Mouse (Mus musculus) spleen, adult 2 months (tissue): Measurements from ENCODE around the gene Jade1. TPM values are rescaled to one million over a fixed set of nuclear protein-coding genes. Genes with fewer than 3 reads are reported as not detected.
A peak's percentile ranks its signal among the peaks of the same experiment; 100 is the strongest.

Experiments
- DNase-seq, 2 experiments: peaks; one replicate each; pipeline versions ENCODE4 v3.0.0 to v3.0.0-alpha.2; 2012 to 2021; ENCODE audit warnings: low spot score in 2 of 2, low read depth in 1 of 2
- H3K27ac ChIP-seq: fragments of 200-500 bp; 2 replicates; pipeline ENCODE4 v1.5.1; 2012; ENCODE audit warnings: low read length, inconsistent platforms; ENCODE audit not compliant: insufficient read depth
- H3K27me3 ChIP-seq: fragments of 200-500 bp; 2 replicates; pipeline ENCODE4 v1.6.1; 2012; ENCODE audit warnings: mild to moderate bottlenecking, moderate library complexity, low read length, inconsistent platforms; ENCODE audit not compliant: control insufficient read depth, insufficient read depth
- H3K36me3 ChIP-seq: fragments of 200-500 bp; 2 replicates; pipeline ENCODE4 v1.6.1; 2012; ENCODE audit warnings: mild to moderate bottlenecking, low read length, inconsistent platforms; ENCODE audit not compliant: control insufficient read depth, insufficient read depth
- H3K4me1 ChIP-seq: fragments of 200-500 bp; 2 replicates; pipeline ENCODE4 v1.6.1; 2011; ENCODE audit warnings: inconsistent platforms; ENCODE audit not compliant: control insufficient read depth, insufficient read depth, insufficient read length
- H3K4me3 ChIP-seq: fragments of 200-500 bp; 2 replicates; pipeline ENCODE4 v1.5.1; 2011; ENCODE audit warnings: mild to moderate bottlenecking, inconsistent platforms; ENCODE audit not compliant: insufficient read depth, insufficient read length; ENCODE audit errors: extremely low read depth
- CTCF ChIP-seq: fragments of 200-500 bp; IDR thresholded peaks from 2 replicates; pipeline ENCODE4 v1.5.1; 2011; ENCODE audit warnings: mild to moderate bottlenecking, inconsistent platforms; ENCODE audit not compliant: insufficient read depth, insufficient read length, insufficient replicate concordance; ENCODE audit errors: extremely low read depth
- POLR2A ChIP-seq: fragments of 200-500 bp; IDR thresholded peaks from 2 replicates; pipeline ENCODE4 v1.6.1; 2011; ENCODE audit warnings: low read depth, low read length, inconsistent platforms
- WGBS: fragments of 180-500 bp; shearing (Covaris S2); methylation state at CpG from one replicate; pipeline ENCODE4 v1.1.7; 2018; 5-methylcytosine and 5-hydroxymethylcytosine counted together
- polyA plus RNA-seq: library from polyadenylated mRNA; depleted of rRNA; stranded (reverse); fragments of >200 nt; gene quantifications from 2 replicates; pipeline ENCODE4 v1.2.3, GENCODE M21; 2012

Jade1 gene
- polyA plus RNA-seq, 1 experiment, result 11.3 TPM

GRCm38 (mm10) chr3:41530156-41530555 lies 25.4 kb upstream of the Jade1 start:
- Histone ChIP-seq H3K27ac (no peak overlapping the region), H3K4me1 (no peaks in the 10 kb centered on the region), H3K27me3 (no peaks in the 10 kb centered on the region), H3K36me3 (no peaks in the 10 kb centered on the region), H3K4me3 (no peak overlapping the region)
- WGBS, result 86% methylated on average over 3 of the region's 3 CpGs
- TF ChIP-seq CTCF, result no peak
- TF ChIP-seq POLR2A, result no peak
- DNase-seq, result no peak

- Histone ChIP-seq H3K4me1 (no peaks in the 10 kb centered on the region), H3K4me3 (no peak overlapping the region), H3K27me3 (no peaks in the 10 kb centered on the region), H3K36me3 (no peaks in the 10 kb centered on the region), H3K27ac (no peak overlapping the region)
- 57% methylated on average over 8 of the region's 8 CpGs for WGBS
- no peak for TF ChIP-seq POLR2A
- TF ChIP-seq CTCF, result no peak
- DNase-seq, result no peak
Observed at GRCm38 (mm10) chr3:41531541-41531940, 24.0 kb upstream of the Jade1 start.

DNA sequence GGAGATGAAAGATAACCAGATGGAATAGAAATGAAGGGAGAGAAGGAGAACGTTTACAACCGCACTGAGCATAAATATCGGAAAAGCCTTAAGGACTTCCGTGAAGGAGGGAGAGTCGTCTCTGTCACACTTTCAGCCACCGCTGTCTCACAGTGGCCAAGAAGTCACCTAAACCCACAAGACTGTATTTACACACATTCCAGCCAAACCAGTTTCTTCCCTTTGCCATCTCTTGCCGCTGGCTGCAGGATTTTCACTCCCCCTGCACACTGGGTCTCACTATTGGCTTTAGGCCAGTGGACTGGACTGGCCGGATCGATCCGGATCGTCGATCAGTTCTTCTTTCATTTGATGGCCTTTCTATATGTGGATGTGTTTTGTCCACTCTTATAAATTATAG lies 23.4 kb upstream of the Jade1 start:
- DNase-seq, result no peak
- no peak overlapping the region for H3K27ac ChIP-seq
- TF ChIP-seq POLR2A (no peak), CTCF (no peak)
- no peaks in the 10 kb centered on the region for H3K36me3 ChIP-seq
- WGBS, result 93% methylated on average over 12 of the region's 12 CpGs
- H3K4me1 ChIP-seq, result no peaks in the 10 kb centered on the region
- H3K27me3 ChIP-seq, result no peaks in the 10 kb centered on the region
- H3K4me3 ChIP-seq, result no peak overlapping the region

DNA sequence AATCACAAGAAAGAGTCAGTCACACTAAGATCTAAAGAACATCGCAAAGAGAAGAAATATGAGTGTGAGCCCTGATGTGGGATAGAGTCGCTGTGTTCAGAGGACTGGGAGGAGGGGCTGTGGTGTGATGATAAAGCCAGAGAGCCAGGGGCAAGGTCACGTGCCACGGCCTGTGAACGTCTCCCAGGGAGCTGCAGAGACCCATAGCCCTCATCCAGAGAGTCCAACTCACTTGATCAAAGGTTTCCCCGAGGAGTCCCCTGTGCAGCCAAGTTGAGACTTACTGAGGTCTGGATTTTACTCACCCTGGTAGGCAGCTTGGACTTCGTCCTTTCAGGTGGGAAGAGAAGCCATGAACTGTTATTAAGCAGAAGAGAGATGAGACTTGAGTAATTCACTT lies 21.9 kb upstream of the Jade1 start:
- Histone ChIP-seq H3K36me3 (no peaks in the 10 kb centered on the region), H3K27me3 (no peaks in the 10 kb centered on the region), H3K27ac (no peak overlapping the region), H3K4me3 (no peak overlapping the region), H3K4me1 (no peaks in the 10 kb centered on the region)
- WGBS, result 77% methylated on average over 7 of the region's 7 CpGs
- DNase-seq, result no peak
- TF ChIP-seq CTCF (no peak), POLR2A (no peak)

DNA sequence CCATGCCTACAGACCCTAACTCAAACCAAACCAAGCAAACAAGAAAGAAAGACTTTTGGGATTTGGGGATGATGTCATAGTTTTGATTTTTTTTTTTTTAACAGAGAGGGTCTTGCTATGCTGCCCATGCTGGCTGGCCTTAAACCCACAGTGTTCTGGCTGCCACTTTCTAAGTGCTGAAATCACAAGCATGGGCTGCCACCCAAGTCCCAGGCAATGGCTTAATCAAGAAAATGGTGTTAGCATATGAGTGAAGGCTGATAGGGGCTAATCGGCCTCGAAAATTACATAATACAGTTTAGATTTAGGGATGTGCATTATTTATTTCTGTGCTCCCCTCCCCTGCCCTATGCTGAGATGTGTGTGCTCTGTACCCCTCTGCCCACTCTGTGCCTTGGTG lies 17.6 kb upstream of the Jade1 start:
- Histone ChIP-seq H3K27ac (no peak overlapping the region), H3K27me3 (no peaks in the 10 kb centered on the region), H3K36me3 (no peaks in the 10 kb centered on the region), H3K4me3 (no peak overlapping the region), H3K4me1 (no peaks in the 10 kb centered on the region)
- TF ChIP-seq CTCF, result no peak
- no peak for TF ChIP-seq POLR2A
- WGBS, result 81% methylated on average over 2 of the region's 2 CpGs
- no peak for DNase-seq

DNA sequence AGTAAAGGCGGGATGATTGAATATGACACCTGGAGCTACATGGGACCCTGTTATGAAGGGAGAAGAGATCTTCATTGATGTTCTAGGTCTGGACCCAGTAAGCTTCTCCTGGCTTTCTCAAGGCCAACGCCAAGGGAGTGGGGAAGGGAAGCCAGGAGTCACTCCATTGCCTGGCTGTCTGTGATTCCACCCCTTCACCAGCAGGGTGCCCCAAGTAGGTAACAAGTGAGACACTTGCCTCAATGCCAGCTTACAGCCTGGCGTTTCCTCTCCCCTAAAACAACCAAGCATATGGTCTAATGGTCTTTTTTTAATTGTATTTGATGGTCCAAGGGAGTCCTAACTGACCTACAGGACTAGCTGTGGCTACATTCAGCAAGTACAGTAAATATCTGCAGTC lies 14.2 kb upstream of the Jade1 start:
- WGBS, result 74% methylated on average over 3 of the region's 3 CpGs
- H3K4me1 ChIP-seq, result no peaks in the 10 kb centered on the region
- H3K4me3 ChIP-seq, result no peak overlapping the region
- no peaks in the 10 kb centered on the region for H3K27me3 ChIP-seq
- TF ChIP-seq CTCF, result peak; percentile 10; the same call in 1 of the 2 replicates
- no peak for TF ChIP-seq POLR2A
- no peak overlapping the region for H3K27ac ChIP-seq
- DNase-seq, result no peak
- no peaks in the 10 kb centered on the region for H3K36me3 ChIP-seq

GRCm38 (mm10) chr3:41544451-41544850 lies 11.1 kb upstream of the Jade1 start:
- Histone ChIP-seq H3K4me3 (no peak overlapping the region), H3K27ac (no peak overlapping the region), H3K4me1 (no peaks in the 10 kb centered on the region), H3K36me3 (no peaks in the 10 kb centered on the region), H3K27me3 (no peaks in the 10 kb centered on the region)
- DNase-seq, result no peak
- WGBS, result 80% methylated on average over 7 of the region's 7 CpGs
- TF ChIP-seq POLR2A (no peak), CTCF (no peak)

DNA sequence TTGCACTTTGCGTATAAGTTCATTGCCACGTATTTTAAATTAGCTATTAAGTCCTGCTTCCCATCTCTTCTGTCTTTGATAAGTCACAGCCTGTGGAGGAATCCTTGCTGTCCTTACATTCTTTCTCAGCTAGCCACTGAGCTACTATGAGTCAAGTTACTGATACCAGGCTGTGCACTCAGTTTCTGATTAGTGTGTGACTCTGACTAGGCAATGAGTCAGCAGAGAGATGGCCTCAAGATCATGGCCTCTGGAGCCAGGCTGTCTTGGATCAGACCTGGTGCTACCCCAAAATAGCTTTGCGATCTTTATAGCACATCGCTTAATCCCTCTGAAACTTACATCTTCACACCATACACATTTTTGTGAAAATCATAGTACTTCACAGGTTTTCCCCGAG lies 8.2 kb upstream of the Jade1 start:
- no peak for DNase-seq
- TF ChIP-seq POLR2A (no peak), CTCF (no peak)
- Histone ChIP-seq H3K36me3 (no peaks in the 10 kb centered on the region), H3K4me1 (no peaks in the 10 kb centered on the region), H3K4me3 (no peak overlapping the region), H3K27ac (no peak overlapping the region), H3K27me3 (no peaks in the 10 kb centered on the region)
- WGBS, result 91% methylated on average over 5 of the region's 5 CpGs
